Mouse (Mus musculus) liver, embryonic 14.5 days (tissue): ENCODE results near the gene Gm38392. TPM values are rescaled to one million over a fixed set of nuclear protein-coding genes. Genes with fewer than 3 reads are reported as not detected.

ENCODE experiments used
- ATAC-seq: fragments of 200-750 bp; cut with Nextera tagmentation; 2 replicates; pipeline ENCODE4 v1.8.0; 2017; ENCODE audit warnings: moderate number of reproducible peaks, mild to moderate bottlenecking, moderate library complexity; ENCODE audit not compliant: insufficient read depth
- DNase-seq, 3 experiments: peaks; one replicate each; pipeline ENCODE4 v3.0.0-alpha.2; 2012 to 2013; ENCODE audit warnings: low read depth in 3 of 3, low spot score in 3 of 3
- H3K27ac ChIP-seq: fragments of 300-500 bp; sonication (generic); 2 replicates; pipeline ENCODE4 v1.5.1; 2014; ENCODE audit warnings: moderate library complexity, mild to moderate bottlenecking, control low read depth, inconsistent platforms
- H3K27me3 ChIP-seq: fragments of 300-500 bp; sonication (generic); 2 replicates; pipeline ENCODE4 v1.6.1; 2014; ENCODE audit warnings: mild to moderate bottlenecking, low read length, moderate library complexity; ENCODE audit not compliant: control insufficient read depth, insufficient read depth
- H3K36me3 ChIP-seq: fragments of 300-500 bp; sonication (generic); replicated peaks from 2 replicates; pipeline ENCODE4 v1.6.1; 2014; ENCODE audit warnings: low read depth; ENCODE audit not compliant: control insufficient read depth, insufficient read depth
- H3K4me1 ChIP-seq, 2 experiments: fragments of 200-500 bp in 1 of 2; fragments of 300-500 bp in 1 of 2; sonication (generic) in 1 of 2; replicated peaks; 2 replicates each; pipeline ENCODE4 v1.6.1; 2012 to 2014; ENCODE audit warnings: antibody characterized with exemption in 1 of 2, inconsistent platforms in 1 of 2, low read length in 1 of 2; ENCODE audit not compliant: control insufficient read depth in 2 of 2, insufficient read depth in 2 of 2
- H3K4me2 ChIP-seq: fragments of 300-500 bp; sonication (generic); 2 replicates; pipeline ENCODE4 v1.6.1; 2014; ENCODE audit warnings: low read depth, mild to moderate bottlenecking, control low read depth, moderate library complexity
- H3K4me3 ChIP-seq, 2 experiments: fragments of 200-500 bp in 1 of 2; fragments of 300-500 bp in 1 of 2; sonication (generic) in 1 of 2; 2 replicates each; pipeline ENCODE4 v1.5.1; 2012 to 2014; ENCODE audit warnings: low read depth in 2 of 2, low read length in 2 of 2, mild to moderate bottlenecking in 2 of 2, control low read depth in 1 of 2, inconsistent platforms in 1 of 2, moderate library complexity in 1 of 2; ENCODE audit not compliant: insufficient read depth in 1 of 2
- H3K9ac ChIP-seq: fragments of 300-500 bp; sonication (generic); replicated peaks from 2 replicates; pipeline ENCODE4 v1.6.1; 2014; ENCODE audit warnings: mild to moderate bottlenecking, control low read depth, moderate library complexity
- H3K9me3 ChIP-seq: fragments of 300-500 bp; sonication (generic); 2 replicates; pipeline ENCODE4 v1.6.1; 2016; ENCODE audit warnings: low read length, mixed read lengths; ENCODE audit not compliant: control insufficient read depth
- CTCF ChIP-seq: IDR thresholded peaks from 2 replicates; pipeline ENCODE4 v1.5.1; 2016; ENCODE audit warnings: antibody characterized with exemption, low read depth, control low read depth
- EP300 ChIP-seq: IDR thresholded peaks from 2 replicates; pipeline ENCODE4 v1.6.1; 2016; ENCODE audit warnings: antibody characterized with exemption, low read depth
- WGBS: fragments of 180-500 bp; shearing (Covaris S2); extraction: QIAGEN DNeasy Blood & Tissue Kit; methylation state at CpG from one replicate; pipeline ENCODE4 v1.1.7; 2014; ENCODE audit not compliant: insufficient replicate concordance; 5-methylcytosine and 5-hydroxymethylcytosine counted together
- polyA plus RNA-seq, 2 experiments: library from polyadenylated mRNA; depleted of rRNA in 1 of 2; stranded (reverse) in 1 of 2; unstranded in 1 of 2; fragments of >200 nt; fragmentation: Nextera tagmentation in 1 of 2; extraction: Ambion mirVana in 1 of 2; gene quantifications; 2 replicates each; pipeline versions ENCODE4 v1.2.1 to v1.2.3; 2012 to 2014

The Gm38392 gene
- polyA plus RNA-seq, 2 experiments: not detected

- no peak overlapping the region for H3K9ac ChIP-seq
- DNase-seq: no peak
- peaks cover 12% of the 10 kb centered on the region for H3K27me3 ChIP-seq
- H3K36me3 ChIP-seq: no peaks in the 10 kb centered on the region
- no peaks in the 10 kb centered on the region for H3K4me1 ChIP-seq
- no peaks in the 10 kb centered on the region for H3K9me3 ChIP-seq
- WGBS: 61% methylated on average over 10 of the region's 10 CpGs
- no peak overlapping the region for H3K4me2 ChIP-seq
- TF ChIP-seq CTCF (no peak), EP300 (no peak)
- H3K4me3 ChIP-seq: no peak overlapping the region
- no peak overlapping the region for H3K27ac ChIP-seq
- no peak for ATAC-seq
Measured at GRCm38 (mm10) chr3:88226101-88226845, 60.7 kb downstream of the Gm38392 start.

GRCm38 (mm10) chr3:88224929-88225328 is 62.1 kb downstream of the Gm38392 start:
- Histone ChIP-seq H3K4me3 (no peak overlapping the region), H3K9me3 (no peaks in the 10 kb centered on the region), H3K4me2 (no peak overlapping the region), H3K36me3 (no peaks in the 10 kb centered on the region), H3K4me1 (no peaks in the 10 kb centered on the region), H3K27me3 (peaks cover 15% of the 10 kb centered on the region), H3K9ac (no peak overlapping the region), H3K27ac (no peak overlapping the region)
- ATAC-seq (no peak), DNase-seq (no peak)
- TF ChIP-seq EP300: no peak
- TF ChIP-seq CTCF: no peak
- WGBS: 51% methylated on average over 2 of the region's 2 CpGs

GRCm38 (mm10) chr3:88222446-88222845 is 64.6 kb downstream of the Gm38392 start:
- Histone ChIP-seq H3K4me3 (no peak overlapping the region), H3K9ac (no peak overlapping the region), H3K4me1 (no peaks in the 10 kb centered on the region), H3K27me3 (peaks cover 33% of the 10 kb centered on the region), H3K4me2 (no peak overlapping the region), H3K9me3 (no peaks in the 10 kb centered on the region), H3K36me3 (no peaks in the 10 kb centered on the region), H3K27ac (no peak overlapping the region)
- no peak for DNase-seq
- TF ChIP-seq CTCF (no peak), EP300 (no peak)
- ATAC-seq: no peak
- WGBS: 56% methylated on average over 6 of the region's 6 CpGs

- Histone ChIP-seq H3K9ac (no peak overlapping the region), H3K27ac (no peak overlapping the region), H3K4me3 (no peak overlapping the region), H3K4me1 (no peaks in the 10 kb centered on the region), H3K9me3 (no peaks in the 10 kb centered on the region), H3K36me3 (no peaks in the 10 kb centered on the region), H3K27me3 (peaks cover 40% of the 10 kb centered on the region), H3K4me2 (no peak overlapping the region)
- ATAC-seq (no peak), DNase-seq (no peak)
- TF ChIP-seq EP300: no peak
- no peak for TF ChIP-seq CTCF
- WGBS: 41% methylated on average over 12 of the region's 12 CpGs
Measured at GRCm38 (mm10) chr3:88221519-88222390, 65.3 kb downstream of the Gm38392 start.

GRCm38 (mm10) chr3:88220842-88221241 is 66.2 kb downstream of the Gm38392 start:
- no peaks in the 10 kb centered on the region for H3K9me3 ChIP-seq
- no peak for ATAC-seq
- TF ChIP-seq CTCF (peak; percentile 53), EP300 (no peak)
- H3K36me3 ChIP-seq: no peaks in the 10 kb centered on the region
- no peak overlapping the region for H3K9ac ChIP-seq
- H3K4me2 ChIP-seq: no peak overlapping the region
- WGBS: under 1% methylated on average over 6 of the region's 6 CpGs
- no peak overlapping the region for H3K4me3 ChIP-seq
- peaks cover 49% of the 10 kb centered on the region for H3K27me3 ChIP-seq
- H3K4me1 ChIP-seq: no peaks in the 10 kb centered on the region
- H3K27ac ChIP-seq: no peak overlapping the region
- peak; percentile 44 to 50 (median 45) for DNase-seq
